Mouse (Mus musculus): ENCODE results near the gene Arl8a. TPM values are rescaled to one million over a fixed set of nuclear protein-coding genes. Genes with fewer than 3 reads are reported as not detected.
"Not testable (repeated sequence)": the region's sequence is repeated elsewhere in the genome, so short reads cannot be mapped to it uniquely, and the experiment has no call there.

Arl8a gene
- 100 to 1,000 TPM; 252 to 292 TPM for total RNA-seq (2021)

- DNase-seq (ENCODE audit: low spot score in 2 of 2), result peak; percentile 85 to 89
- intact Hi-C loops (cut with DNase I), result no loop called here
These were observed at the start of gene Arl8a for GRCm38 (mm10) chr1:135146077-135146945. Arl8a (plus strand) TSS chr1:135146824.

- DNase-seq (ENCODE audit: low spot score in 2 of 2), result no peak
- intact Hi-C loops (cut with DNase I), result no loop called here
These were observed 49.2 kb upstream of the Arl8a start for GRCm38 (mm10) chr1:135097441-135097840.

- no peak for DNase-seq (ENCODE audit: low spot score in 2 of 2)
- intact Hi-C loops (cut with DNase I), result no loop called here
These were observed 48.2 kb upstream of the Arl8a start for GRCm38 (mm10) chr1:135098441-135098840.

- no peak for DNase-seq (ENCODE audit: low spot score in 2 of 2)
- intact Hi-C loops (cut with DNase I), result no loop called here
These were observed 46.2 kb upstream of the Arl8a start for GRCm38 (mm10) chr1:135100400-135100799.

GRCm38 (mm10) chr1:135105124-135105523 lies 41.5 kb upstream of the Arl8a start, which contains the start of gene Lgr6:
Lgr6 (minus strand) TSS chr1:135105276.
- DNase-seq (ENCODE audit: low spot score in 2 of 2), result no peak
- intact Hi-C loops (cut with DNase I), result no loop called here

- DNase-seq (ENCODE audit: low spot score in 2 of 2), result peak in 1 of 2 experiments; percentile 57
- intact Hi-C loops (cut with DNase I), result loop anchor here (1.0 kb wide), 1 partner anchor 117 kb away; no protein-coding TSS in a partner anchor
These were observed 40.7 kb upstream of the Arl8a start for GRCm38 (mm10) chr1:135105951-135106350.

GRCm38 (mm10) chr1:135108611-135109010 lies 38.0 kb upstream of the Arl8a start:
- intact Hi-C loops (cut with DNase I), result no loop called here
- DNase-seq (ENCODE audit: low spot score in 2 of 2), result no peak

- DNase-seq (ENCODE audit: low spot score in 2 of 2), result peak; percentile 62 to 67
- intact Hi-C loops (cut with DNase I), result no loop called here
These were observed 36.5 kb upstream of the Arl8a start for GRCm38 (mm10) chr1:135110075-135110474.

- intact Hi-C loops (cut with DNase I), result loop anchor here (1.0 kb wide), 1 partner anchor 28 kb away; no protein-coding TSS in a partner anchor
- not testable (repeated sequence) for DNase-seq (ENCODE audit: low spot score in 2 of 2)
These were observed 35.4 kb upstream of the Arl8a start for GRCm38 (mm10) chr1:135111271-135111670.

GRCm38 (mm10) chr1:135112661-135113060 lies 34.0 kb upstream of the Arl8a start:
- intact Hi-C loops (cut with DNase I), result no loop called here
- DNase-seq (ENCODE audit: low spot score in 2 of 2), result peak in 1 of 2 experiments; percentile 35

- intact Hi-C loops (cut with DNase I), result no loop called here
- DNase-seq (ENCODE audit: low spot score in 2 of 2), result no peak
These were observed 21.9 kb upstream of the Arl8a start for GRCm38 (mm10) chr1:135124573-135125363.

- DNase-seq (ENCODE audit: low spot score in 2 of 2), result no peak
- intact Hi-C loops (cut with DNase I), result no loop called here
These were observed 20.6 kb upstream of the Arl8a start for GRCm38 (mm10) chr1:135125990-135126389.

GRCm38 (mm10) chr1:135126443-135127027 lies 20.1 kb upstream of the Arl8a start:
- intact Hi-C loops (cut with DNase I), result no loop called here
- no peak for DNase-seq (ENCODE audit: low spot score in 2 of 2)

- intact Hi-C loops (cut with DNase I), result no loop called here
- DNase-seq (ENCODE audit: low spot score in 2 of 2), result no peak
These were observed 18.6 kb upstream of the Arl8a start for GRCm38 (mm10) chr1:135128011-135128441.

GRCm38 (mm10) chr1:135128986-135129385 lies 17.6 kb upstream of the Arl8a start:
- DNase-seq (ENCODE audit: low spot score in 2 of 2), result no peak
- intact Hi-C loops (cut with DNase I), result no loop called here

- intact Hi-C loops (cut with DNase I), result no loop called here
- DNase-seq (ENCODE audit: low spot score in 2 of 2), result no peak
These were observed 17.0 kb upstream of the Arl8a start for GRCm38 (mm10) chr1:135129543-135130183.

GRCm38 (mm10) chr1:135130376-135131018 lies 16.1 kb upstream of the Arl8a start:
- intact Hi-C loops (cut with DNase I), result no loop called here
- DNase-seq (ENCODE audit: low spot score in 2 of 2), result no peak

- DNase-seq (ENCODE audit: low spot score in 2 of 2), result no peak
- intact Hi-C loops (cut with DNase I), result no loop called here
These were observed 15.6 kb upstream of the Arl8a start for GRCm38 (mm10) chr1:135131034-135131433.

- intact Hi-C loops (cut with DNase I), result no loop called here
- no peak for DNase-seq (ENCODE audit: low spot score in 2 of 2)
These were observed 15.1 kb upstream of the Arl8a start for GRCm38 (mm10) chr1:135131560-135131959.

Measured in left cerebral cortex, postnatal 36 days (tissue).